Mouse (Mus musculus) stomach, postnatal 0 days (tissue): ENCODE measurements at regions not wholly inside any gene's neighbourhood (a gene's known extent, or its start where the extent isn't known, plus 50 kb on each side); places are given as distances from the start of the nearest gene placed in this dataset.

Source experiments
- ATAC-seq: fragments of 200-750 bp; cut with Nextera tagmentation; 2 replicates; pipeline ENCODE4 v1.8.0; 2017; ENCODE audit not compliant: low FRiP score, low TSS enrichment
- DNase-seq: peaks from one replicate; pipeline ENCODE4 v3.0.0-alpha.2; 2016; ENCODE audit warnings: low spot score
- H3K27ac ChIP-seq: fragments of 300-500 bp; sonication (generic); replicated peaks from 2 replicates; pipeline ENCODE4 v1.5.1; 2014; ENCODE audit warnings: mild to moderate bottlenecking, control low read depth
- H3K27me3 ChIP-seq: fragments of 300-500 bp; sonication (generic); 2 replicates; pipeline ENCODE4 v1.6.1; 2014; ENCODE audit warnings: low read length; ENCODE audit not compliant: control insufficient read depth, insufficient read depth
- H3K36me3 ChIP-seq: fragments of 300-500 bp; sonication (generic); 2 replicates; pipeline ENCODE4 v1.6.1; 2014; ENCODE audit warnings: low read length, mixed read lengths; ENCODE audit not compliant: control insufficient read depth, insufficient read depth
- H3K4me1 ChIP-seq: fragments of 300-500 bp; sonication (generic); replicated peaks from 2 replicates; pipeline ENCODE4 v1.6.1; 2014; ENCODE audit warnings: antibody characterized with exemption; ENCODE audit not compliant: control insufficient read depth, insufficient read depth
- H3K4me2 ChIP-seq: fragments of 300-500 bp; sonication (generic); replicated peaks from 2 replicates; pipeline ENCODE4 v1.6.1; 2014; ENCODE audit warnings: low read depth, mild to moderate bottlenecking, control low read depth, moderate library complexity
- H3K4me3 ChIP-seq: fragments of 300-500 bp; sonication (generic); 2 replicates; pipeline ENCODE4 v1.5.1; 2014; ENCODE audit warnings: low read depth, low read length, control low read depth
- H3K9ac ChIP-seq: fragments of 300-500 bp; sonication (generic); 2 replicates; pipeline ENCODE4 v1.6.1; 2014; ENCODE audit warnings: mild to moderate bottlenecking, low read length, control low read depth, mixed read lengths
- H3K9me3 ChIP-seq: fragments of 300-500 bp; sonication (generic); 2 replicates; pipeline ENCODE4 v1.6.1; 2016; ENCODE audit warnings: low read length; ENCODE audit not compliant: control insufficient read depth
- CTCF ChIP-seq: IDR thresholded peaks from 2 replicates; pipeline ENCODE4 v1.5.1; 2016; ENCODE audit warnings: antibody characterized with exemption, low read depth, mild to moderate bottlenecking, moderate library complexity
- EP300 ChIP-seq: optimal IDR thresholded peaks from 2 replicates; pipeline ENCODE3; 2016; ENCODE audit warnings: antibody characterized with exemption
- WGBS: fragments of 180-500 bp; shearing (Covaris S2); extraction: QIAGEN DNeasy Blood & Tissue Kit; methylation state at CpG from one replicate; pipeline ENCODE4 v1.1.7; 2014; 5-methylcytosine and 5-hydroxymethylcytosine counted together

DNA sequence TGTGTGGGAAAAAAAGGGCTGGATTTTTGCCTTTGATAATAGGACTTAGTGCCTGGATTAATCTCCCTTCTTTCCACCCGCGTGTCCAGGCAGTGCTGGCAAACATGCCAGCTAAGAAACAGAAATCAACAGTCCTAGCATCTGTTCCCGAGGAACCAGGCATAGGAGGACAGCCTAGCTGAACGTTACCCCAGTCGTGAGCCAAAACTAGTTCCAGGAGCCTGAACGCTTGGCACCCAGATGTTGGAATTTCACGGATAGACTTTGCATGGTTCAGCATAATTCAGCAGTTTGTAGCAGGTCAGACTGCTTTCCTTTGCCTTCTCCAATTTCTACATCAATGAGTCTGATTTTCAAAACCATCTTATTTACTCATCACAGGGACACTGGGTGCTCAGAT is 62.6 kb upstream of the Kirrel3 start:
- no peak for ATAC-seq
- no peaks in the 10 kb centered on the region for H3K27me3 ChIP-seq
- TF ChIP-seq CTCF (no peak), EP300 (no peak)

DNA sequence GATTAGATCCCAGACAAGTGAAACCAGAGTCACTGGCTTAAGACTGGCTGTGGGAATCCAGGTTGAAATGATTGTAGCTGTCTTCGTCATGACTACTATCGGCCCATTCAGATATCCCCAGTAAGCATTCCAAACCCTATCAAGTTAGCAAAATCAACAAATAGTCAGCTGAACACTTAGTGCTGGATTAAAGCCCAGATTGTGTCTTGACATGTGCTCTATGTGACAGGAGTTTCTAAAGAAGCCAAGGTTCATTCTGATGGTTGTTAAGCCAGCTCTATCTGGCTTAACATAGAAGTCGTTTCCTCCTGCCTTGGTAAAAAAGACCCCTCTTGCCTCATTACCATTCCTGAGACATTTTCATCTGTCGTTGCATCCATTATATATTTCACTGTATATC is 59.1 kb upstream of the Kirrel3 start:
- Histone ChIP-seq H3K9ac (no peak overlapping the region), H3K36me3 (no peaks in the 10 kb centered on the region), H3K4me3 (no peak overlapping the region), H3K4me2 (no peak overlapping the region), H3K27me3 (no peaks in the 10 kb centered on the region), H3K27ac (no peak overlapping the region), H3K9me3 (no peaks in the 10 kb centered on the region), H3K4me1 (no peaks in the 10 kb centered on the region)
- TF ChIP-seq EP300, result no peak
- no peak for TF ChIP-seq CTCF
- ATAC-seq, result no peak
- 42% methylated on average over 4 of the region's 4 CpGs for WGBS
- DNase-seq, result no peak

More for the DNA sequence above, 62.6 kb upstream of the Kirrel3 start:
- H3K9ac ChIP-seq, result no peak overlapping the region
- no peak for DNase-seq
- no peak overlapping the region for H3K27ac ChIP-seq
- no peak overlapping the region for H3K4me3 ChIP-seq
- H3K36me3 ChIP-seq, result no peaks in the 10 kb centered on the region
- no peaks in the 10 kb centered on the region for H3K4me1 ChIP-seq
- H3K9me3 ChIP-seq, result no peaks in the 10 kb centered on the region
- 61% methylated on average over 7 of the region's 7 CpGs for WGBS
- H3K4me2 ChIP-seq, result no peak overlapping the region

- 41% methylated on average over 8 of the region's 8 CpGs for WGBS
- H3K4me3 ChIP-seq, result no peak overlapping the region
- TF ChIP-seq CTCF, result no peak
- TF ChIP-seq EP300, result no peak
- H3K27ac ChIP-seq, result no peak overlapping the region
- H3K9me3 ChIP-seq, result no peaks in the 10 kb centered on the region
- no peaks in the 10 kb centered on the region for H3K27me3 ChIP-seq
- no peaks in the 10 kb centered on the region for H3K4me1 ChIP-seq
- H3K36me3 ChIP-seq, result no peaks in the 10 kb centered on the region
- ATAC-seq, result no peak
- no peak overlapping the region for H3K9ac ChIP-seq
- DNase-seq, result no peak
- H3K4me2 ChIP-seq, result no peak overlapping the region
Observed at GRCm38 (mm10) chr9:34427711-34428110, 58.0 kb upstream of the Kirrel3 start.
